Mouse (Mus musculus) right cerebral cortex, adult 2 months (tissue): ENCODE results near the gene Dscaml1.

Experiments used
- DNase-seq, 2 experiments: peaks; one replicate each; pipeline ENCODE4 v3.0.0; 2021 to 2022; ENCODE audit warnings: low spot score in 2 of 2

Dscaml1 gene

GRCm38 (mm10) chr9:45632520-45632919, 206.1 kb downstream of the Dscaml1 start:
- DNase-seq, result no peak

- no peak for DNase-seq
Measured at GRCm38 (mm10) chr9:45633036-45633435, 206.6 kb downstream of the Dscaml1 start.

GRCm38 (mm10) chr9:45634978-45635377, 208.6 kb downstream of the Dscaml1 start:
- no peak for DNase-seq

GRCm38 (mm10) chr9:45637346-45637745, 210.9 kb downstream of the Dscaml1 start:
- no peak for DNase-seq

- no peak for DNase-seq
Measured at GRCm38 (mm10) chr9:45638184-45638917, 211.9 kb downstream of the Dscaml1 start.

- no peak for DNase-seq
Measured at GRCm38 (mm10) chr9:45644833-45645388, 218.5 kb downstream of the Dscaml1 start.

- DNase-seq, result no peak
Measured at GRCm38 (mm10) chr9:45645526-45645925, 219.1 kb downstream of the Dscaml1 start.

GRCm38 (mm10) chr9:45651078-45651809, 224.8 kb downstream of the Dscaml1 start:
- DNase-seq, result no peak

- no peak for DNase-seq
Measured at GRCm38 (mm10) chr9:45651810-45652177, 225.4 kb downstream of the Dscaml1 start.

GRCm38 (mm10) chr9:45657172-45658062, 231.0 kb downstream of the Dscaml1 start:
- DNase-seq, result no peak

GRCm38 (mm10) chr9:45660191-45660590, 233.8 kb downstream of the Dscaml1 start:
- no peak for DNase-seq

GRCm38 (mm10) chr9:45662471-45662870, 236.0 kb downstream of the Dscaml1 start:
- no peak for DNase-seq

GRCm38 (mm10) chr9:45663386-45664315, 237.2 kb downstream of the Dscaml1 start:
- peak; percentile 46 to 71 for DNase-seq

- no peak for DNase-seq
Measured at GRCm38 (mm10) chr9:45664326-45664725, 237.9 kb downstream of the Dscaml1 start.

GRCm38 (mm10) chr9:45664871-45665394, 238.5 kb downstream of the Dscaml1 start:
- DNase-seq, result no peak

GRCm38 (mm10) chr9:45675931-45676330, 249.5 kb downstream of the Dscaml1 start:
- no peak for DNase-seq

- no peak for DNase-seq
Measured at GRCm38 (mm10) chr9:45676578-45676977, 250.2 kb downstream of the Dscaml1 start.

- DNase-seq, result no peak
Measured at GRCm38 (mm10) chr9:45677236-45677781, 250.9 kb downstream of the Dscaml1 start.

- no peak for DNase-seq
Measured at GRCm38 (mm10) chr9:45677952-45678663, 251.7 kb downstream of the Dscaml1 start.

GRCm38 (mm10) chr9:45678664-45679026, 252.2 kb downstream of the Dscaml1 start:
- DNase-seq, result peak; percentile 50 to 60
